Mouse (Mus musculus): Measurements from ENCODE around the gene Cers2. TPM values are rescaled to one million over a fixed set of nuclear protein-coding genes. Genes with fewer than 3 reads are reported as not detected.
A peak's percentile ranks its signal among the peaks of the same experiment; 100 is the strongest.

Gene Cers2
- polyA plus RNA-seq, 1 experiment from 2014 or later, result 125 TPM

DNA sequence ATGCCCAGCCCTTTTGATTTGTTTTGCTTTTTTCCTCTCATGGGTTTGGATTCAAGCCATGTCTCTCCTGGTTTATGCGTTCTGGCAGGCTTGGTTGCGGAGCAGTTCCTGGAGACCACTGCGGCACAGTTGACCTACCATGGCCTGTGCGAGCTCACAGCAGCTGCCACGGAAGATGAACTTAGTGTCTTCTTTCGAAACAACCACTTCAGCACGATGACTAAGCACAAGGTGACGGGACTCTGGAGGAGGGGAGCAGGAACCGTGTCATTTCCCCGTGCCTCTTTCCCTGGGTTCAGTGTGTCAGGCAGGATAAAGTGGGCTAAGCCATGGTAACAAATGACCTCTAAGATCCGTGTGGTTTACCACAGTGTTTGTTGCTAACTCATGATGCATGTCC is 21.1 kb upstream of the Cers2 start:
- ATAC-seq, result peak; percentile 54

DNA sequence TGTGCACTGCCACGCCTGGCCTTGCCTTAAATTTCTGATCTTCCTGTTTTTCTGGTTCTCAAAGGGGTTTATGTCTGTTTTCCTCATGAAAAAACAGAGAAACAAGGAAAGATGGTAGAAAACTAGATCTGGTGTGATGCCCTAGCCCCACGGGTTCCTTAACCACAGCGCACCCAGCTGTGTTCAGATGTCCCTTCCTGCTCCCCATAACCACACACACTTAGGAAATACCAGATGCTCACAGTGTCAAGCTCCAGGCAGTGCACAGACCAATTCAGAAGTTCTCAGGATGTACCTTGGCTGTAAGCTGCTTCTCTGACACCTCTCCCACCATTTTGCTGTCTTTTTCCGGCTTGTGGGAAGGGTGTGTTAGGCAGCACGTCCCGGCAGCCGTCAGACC is 20.3 kb upstream of the Cers2 start:
- Histone ChIP-seq H3K27ac (ENCODE audit: low read depth) (peak overlapping the region; percentile 78), H3K4me3 (ENCODE audit: low read depth, low read length) (no peak overlapping the region), H3K4me1 (ENCODE audit: insufficient read depth) (peaks cover 39% of the 10 kb centered on the region), H3K9me3 (ENCODE audit: low read length) (no peaks in the 10 kb centered on the region), H3K27me3 (ENCODE audit: insufficient read depth, low read length) (no peaks in the 10 kb centered on the region), H3K9ac (replicated peaks) (peak overlapping the region; percentile 34; the same call in 1 of the 2 replicates), H3K36me3 (replicated peaks; ENCODE audit: insufficient read depth, low read length) (peaks cover 39% of the 10 kb centered on the region), H3K4me2 (ENCODE audit: low read depth, low read length) (no peak overlapping the region)
- no peak for TF ChIP-seq CTCF (IDR thresholded peaks at IDR 0.05; ENCODE audit: low read depth)
- TF ChIP-seq EP300 (IDR thresholded peaks at IDR 0.05; ENCODE audit: low read depth), result no peak
- DNase-seq (no peak), ATAC-seq (no peak)
- 65% methylated on average over 7 of the region's 7 CpGs for WGBS (ENCODE audit: insufficient replicate concordance)

More for the DNA sequence above, 21.1 kb upstream of the Cers2 start:
- H3K4me1 ChIP-seq (ENCODE audit: insufficient read depth), result peaks cover 39% of the 10 kb centered on the region
- peak overlapping the region; percentile 78 for H3K27ac ChIP-seq (ENCODE audit: low read depth)
- no peaks in the 10 kb centered on the region for H3K27me3 ChIP-seq (ENCODE audit: insufficient read depth, low read length)
- peaks cover 42% of the 10 kb centered on the region for H3K36me3 ChIP-seq (replicated peaks; ENCODE audit: insufficient read depth, low read length)
- no peaks in the 10 kb centered on the region for H3K9me3 ChIP-seq (ENCODE audit: low read length)
- no peak overlapping the region for H3K9ac ChIP-seq (replicated peaks)
- H3K4me2 ChIP-seq (ENCODE audit: low read depth, low read length), result peak overlapping the region; percentile 18; the same call in 1 of the 2 replicates
- TF ChIP-seq EP300 (IDR thresholded peaks at IDR 0.05; ENCODE audit: low read depth) (peak; percentile 62; the same call in 1 of the 2 replicates), CTCF (IDR thresholded peaks at IDR 0.05; ENCODE audit: low read depth) (no peak)
- 21% methylated on average over 11 of the region's 11 CpGs for WGBS (ENCODE audit: insufficient replicate concordance)
- DNase-seq, result peak; percentile 63
- no peak overlapping the region for H3K4me3 ChIP-seq (ENCODE audit: low read depth, low read length)

DNA sequence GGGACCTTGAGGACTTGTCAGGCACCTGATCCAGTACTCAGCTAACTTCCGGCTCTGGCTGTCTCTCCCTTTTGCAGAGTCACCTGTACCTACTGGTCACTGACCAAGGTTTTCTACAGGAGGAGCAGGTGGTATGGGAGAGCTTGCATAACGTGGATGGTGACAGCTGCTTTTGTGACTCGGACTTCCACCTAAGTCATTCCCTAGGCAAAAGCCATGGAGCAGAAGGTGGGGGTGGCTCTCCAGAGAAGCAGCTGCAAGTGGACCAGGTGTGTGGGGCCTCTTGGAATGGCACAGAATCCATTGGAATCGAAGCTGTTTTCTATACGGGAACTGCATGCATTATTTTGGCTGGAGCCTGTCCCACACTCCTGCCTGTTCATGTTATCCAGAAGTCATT is 19.9 kb upstream of the Cers2 start:
- H3K27ac ChIP-seq (ENCODE audit: low read depth), result peak overlapping the region; percentile 78
- H3K4me1 ChIP-seq (ENCODE audit: insufficient read depth), result peaks cover 39% of the 10 kb centered on the region
- H3K4me3 ChIP-seq (ENCODE audit: low read depth, low read length), result no peak overlapping the region
- ATAC-seq (no peak), DNase-seq (no peak)
- peak overlapping the region; percentile 34; the same call in 1 of the 2 replicates for H3K9ac ChIP-seq (replicated peaks)
- TF ChIP-seq EP300 (IDR thresholded peaks at IDR 0.05; ENCODE audit: low read depth) (no peak), CTCF (IDR thresholded peaks at IDR 0.05; ENCODE audit: low read depth) (no peak)
- WGBS (ENCODE audit: insufficient replicate concordance), result 66% methylated on average over 5 of the region's 5 CpGs
- H3K9me3 ChIP-seq (ENCODE audit: low read length), result no peaks in the 10 kb centered on the region
- peaks cover 39% of the 10 kb centered on the region for H3K36me3 ChIP-seq (replicated peaks; ENCODE audit: insufficient read depth, low read length)
- no peak overlapping the region for H3K4me2 ChIP-seq (ENCODE audit: low read depth, low read length)
- H3K27me3 ChIP-seq (ENCODE audit: insufficient read depth, low read length), result no peaks in the 10 kb centered on the region

- peak overlapping the region; percentile 78 for H3K27ac ChIP-seq (ENCODE audit: low read depth)
- H3K36me3 ChIP-seq (replicated peaks; ENCODE audit: insufficient read depth, low read length), result peaks cover 39% of the 10 kb centered on the region
- H3K9me3 ChIP-seq (ENCODE audit: low read length), result no peaks in the 10 kb centered on the region
- peak; percentile 44 for DNase-seq
- no peak for TF ChIP-seq EP300 (IDR thresholded peaks at IDR 0.05; ENCODE audit: low read depth)
- TF ChIP-seq CTCF (IDR thresholded peaks at IDR 0.05; ENCODE audit: low read depth), result peak; percentile 24
- peak; percentile 55 for ATAC-seq
- H3K27me3 ChIP-seq (ENCODE audit: insufficient read depth, low read length), result no peaks in the 10 kb centered on the region
- no peak overlapping the region for H3K9ac ChIP-seq (replicated peaks)
- no peak overlapping the region for H3K4me3 ChIP-seq (ENCODE audit: low read depth, low read length)
- peaks cover 39% of the 10 kb centered on the region for H3K4me1 ChIP-seq (ENCODE audit: insufficient read depth)
- 63% methylated on average over 11 of the region's 11 CpGs for WGBS (ENCODE audit: insufficient replicate concordance)
- no peak overlapping the region for H3K4me2 ChIP-seq (ENCODE audit: low read depth, low read length)
These were observed 19.1 kb upstream of the Cers2 start for GRCm38 (mm10) chr3:95295321-95296102.

- Histone ChIP-seq H3K27me3 (ENCODE audit: insufficient read depth, low read length) (no peaks in the 10 kb centered on the region), H3K36me3 (replicated peaks; ENCODE audit: insufficient read depth, low read length) (peaks cover 36% of the 10 kb centered on the region), H3K9me3 (ENCODE audit: low read length) (no peaks in the 10 kb centered on the region), H3K4me2 (ENCODE audit: low read depth, low read length) (no peak overlapping the region), H3K27ac (ENCODE audit: low read depth) (peak overlapping the region; percentile 78), H3K4me1 (ENCODE audit: insufficient read depth) (peaks cover 39% of the 10 kb centered on the region), H3K9ac (replicated peaks) (no peak overlapping the region), H3K4me3 (ENCODE audit: low read depth, low read length) (no peak overlapping the region)
- WGBS (ENCODE audit: insufficient replicate concordance), result 13% methylated on average over 5 of the region's 5 CpGs
- TF ChIP-seq CTCF (IDR thresholded peaks at IDR 0.05; ENCODE audit: low read depth), result peak; percentile 79
- TF ChIP-seq EP300 (IDR thresholded peaks at IDR 0.05; ENCODE audit: low read depth), result no peak
- peak; percentile 28; the same call in 1 of the 2 replicates for ATAC-seq
- DNase-seq, result peak; percentile 62
These were observed 18.5 kb upstream of the Cers2 start for GRCm38 (mm10) chr3:95296103-95296469.

GRCm38 (mm10) chr3:95298018-95298417 is 16.6 kb upstream of the Cers2 start:
- DNase-seq (no peak), ATAC-seq (peak; percentile 70)
- H3K36me3 ChIP-seq (replicated peaks; ENCODE audit: insufficient read depth, low read length), result peaks cover 21% of the 10 kb centered on the region
- 45% methylated on average over 7 of the region's 7 CpGs for WGBS (ENCODE audit: insufficient replicate concordance)
- no peak overlapping the region for H3K4me2 ChIP-seq (ENCODE audit: low read depth, low read length)
- no peak for TF ChIP-seq CTCF (IDR thresholded peaks at IDR 0.05; ENCODE audit: low read depth)
- peak; percentile 55; the same call in 1 of the 2 replicates for TF ChIP-seq EP300 (IDR thresholded peaks at IDR 0.05; ENCODE audit: low read depth)
- H3K4me1 ChIP-seq (ENCODE audit: insufficient read depth), result peaks cover 29% of the 10 kb centered on the region
- no peaks in the 10 kb centered on the region for H3K27me3 ChIP-seq (ENCODE audit: insufficient read depth, low read length)
- peak overlapping the region; percentile 67 for H3K27ac ChIP-seq (ENCODE audit: low read depth)
- no peaks in the 10 kb centered on the region for H3K9me3 ChIP-seq (ENCODE audit: low read length)
- no peak overlapping the region for H3K9ac ChIP-seq (replicated peaks)
- no peak overlapping the region for H3K4me3 ChIP-seq (ENCODE audit: low read depth, low read length)

Data from liver, postnatal 0 days (tissue).